Mouse (Mus musculus) WW6 (cell line): ENCODE results near the gene Slc39a9.

Source experiments
- DNase-seq: peaks from one replicate; pipeline ENCODE4 v3.0.0-alpha.2; 2013; ENCODE audit warnings: low read depth, low spot score

The Slc39a9 gene

GRCm38 (mm10) chr12:80643693-80644505 lies at the start of gene Slc39a9, which contains the start of gene Erh:
TSS of gene Slc39a9 (plus strand) at chr12:80643883.
TSS of gene Erh (minus strand) at chr12:80644341.
- DNase-seq, result peak; percentile 79

- DNase-seq, result no peak
These were observed 49.5 kb upstream of the Slc39a9 start for GRCm38 (mm10) chr12:80594141-80594540.

GRCm38 (mm10) chr12:80594781-80595180 lies 48.9 kb upstream of the Slc39a9 start:
- DNase-seq, result no peak

GRCm38 (mm10) chr12:80595566-80595965 lies 48.1 kb upstream of the Slc39a9 start:
- no peak for DNase-seq

- no peak for DNase-seq
These were observed 47.7 kb upstream of the Slc39a9 start for GRCm38 (mm10) chr12:80595968-80596367.

- no peak for DNase-seq
These were observed 45.4 kb upstream of the Slc39a9 start for GRCm38 (mm10) chr12:80598236-80598635.

- no peak for DNase-seq
These were observed 44.9 kb upstream of the Slc39a9 start for GRCm38 (mm10) chr12:80598756-80599155.

- no peak for DNase-seq
These were observed 42.0 kb upstream of the Slc39a9 start for GRCm38 (mm10) chr12:80601597-80602269.

GRCm38 (mm10) chr12:80602432-80602831 lies 41.3 kb upstream of the Slc39a9 start:
- DNase-seq, result no peak

- DNase-seq, result no peak
These were observed 40.1 kb upstream of the Slc39a9 start for GRCm38 (mm10) chr12:80603566-80603965.

GRCm38 (mm10) chr12:80604218-80604617 lies 39.5 kb upstream of the Slc39a9 start:
- no peak for DNase-seq

GRCm38 (mm10) chr12:80608576-80608975 lies 35.1 kb upstream of the Slc39a9 start:
- no peak for DNase-seq

GRCm38 (mm10) chr12:80609928-80610327 lies 33.8 kb upstream of the Slc39a9 start:
- DNase-seq, result no peak

GRCm38 (mm10) chr12:80612113-80612791 lies 31.4 kb upstream of the Slc39a9 start:
- DNase-seq, result no peak

- no peak for DNase-seq
These were observed 28.1 kb upstream of the Slc39a9 start for GRCm38 (mm10) chr12:80615371-80616257.

- DNase-seq, result no peak
These were observed 23.2 kb upstream of the Slc39a9 start for GRCm38 (mm10) chr12:80620501-80620900.

GRCm38 (mm10) chr12:80631790-80632189 lies 11.9 kb upstream of the Slc39a9 start:
- DNase-seq, result no peak

GRCm38 (mm10) chr12:80642725-80643692 lies 674 bp upstream of the Slc39a9 start:
- peak; percentile 81 for DNase-seq

GRCm38 (mm10) chr12:80644506-80644868 lies 804 bp downstream of the Slc39a9 start:
- no peak for DNase-seq

GRCm38 (mm10) chr12:80646377-80646776 lies 2.7 kb downstream of the Slc39a9 start:
- no peak for DNase-seq
